Mouse (Mus musculus): Measurements from ENCODE around the gene Megf11. TPM values are rescaled to one million over a fixed set of nuclear protein-coding genes. Genes with fewer than 3 reads are reported as not detected.

Gene Megf11
- polyA plus RNA-seq, 1 experiment from 2014 or later: 0.70 TPM

DNA sequence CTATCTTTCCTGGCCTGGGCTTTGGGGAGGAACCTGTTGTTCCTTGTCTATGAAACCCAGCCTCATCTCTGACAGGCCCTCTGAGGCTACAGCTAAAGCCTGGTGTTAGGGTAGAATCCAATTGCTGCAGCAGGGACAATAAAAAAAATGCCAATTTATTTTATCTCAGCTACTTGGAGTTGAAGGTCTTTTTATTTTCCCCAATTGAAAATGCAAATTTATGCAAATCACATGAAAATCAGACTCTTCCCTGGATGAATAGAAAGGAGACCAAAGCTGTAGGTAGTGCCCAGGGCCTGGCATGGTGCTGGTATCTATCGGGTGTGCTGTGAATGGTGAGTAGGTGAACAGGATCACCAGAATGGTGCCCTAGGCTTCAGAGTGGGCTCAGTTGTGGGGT, 60.6 kb downstream of the Megf11 start:
- Histone ChIP-seq H3K4me1 (ENCODE audit: control insufficient read depth, insufficient read depth, low read length) (peaks cover 13% of the 10 kb centered on the region; the same call in 1 of the 2 replicates), H3K27me3 (ENCODE audit: control insufficient read depth, insufficient read depth, low read length) (no peaks in the 10 kb centered on the region), H3K9ac (ENCODE audit: low read depth, low read length) (no peak overlapping the region), H3K36me3 (ENCODE audit: control insufficient read depth, insufficient read depth, low read length) (no peaks in the 10 kb centered on the region), H3K4me3 (ENCODE audit: low read depth, low read length) (no peak overlapping the region), H3K9me3 (replicated peaks; ENCODE audit: control insufficient read depth, low read length) (no peaks in the 10 kb centered on the region), H3K4me2 (no peak overlapping the region), H3K27ac (ENCODE audit: low read depth, low read length) (no peak overlapping the region)
- 79% methylated on average over 1 of the region's 1 CpGs for WGBS (ENCODE audit: insufficient replicate concordance)
- ATAC-seq (replicated peaks; ENCODE audit: insufficient number of reproducible peaks, low FRiP score, low TSS enrichment): no peak

DNA sequence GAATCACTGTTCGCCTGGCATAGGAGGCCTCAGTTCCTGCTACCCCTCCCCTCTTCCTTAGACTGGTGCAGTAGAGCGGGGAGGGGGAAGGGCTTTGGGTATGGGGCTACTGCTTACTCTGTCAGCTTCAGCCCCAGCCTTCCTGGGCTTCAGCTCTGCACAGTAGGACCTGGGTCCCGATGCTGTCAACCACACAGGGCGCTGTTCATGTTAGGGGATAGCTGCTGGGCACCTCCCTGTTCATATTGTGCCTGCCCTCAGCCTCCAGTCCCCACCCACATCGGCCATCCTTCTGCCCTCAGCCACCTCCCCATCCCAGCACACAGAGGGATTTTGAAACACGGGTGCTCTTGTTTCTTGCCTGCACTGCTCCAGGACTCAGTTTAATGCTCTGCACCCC, 61.6 kb downstream of the Megf11 start:
- 21% methylated on average over 6 of the region's 6 CpGs for WGBS (ENCODE audit: insufficient replicate concordance)
- H3K27me3 ChIP-seq (ENCODE audit: control insufficient read depth, insufficient read depth, low read length): no peaks in the 10 kb centered on the region
- peak overlapping the region; percentile 78 for H3K27ac ChIP-seq (ENCODE audit: low read depth, low read length)
- peaks cover 13% of the 10 kb centered on the region; the same call in 1 of the 2 replicates for H3K4me1 ChIP-seq (ENCODE audit: control insufficient read depth, insufficient read depth, low read length)
- H3K4me3 ChIP-seq (ENCODE audit: low read depth, low read length): no peak overlapping the region
- H3K36me3 ChIP-seq (ENCODE audit: control insufficient read depth, insufficient read depth, low read length): no peaks in the 10 kb centered on the region
- ATAC-seq (replicated peaks; ENCODE audit: insufficient number of reproducible peaks, low FRiP score, low TSS enrichment): peak; percentile 52; the same call in 1 of the 2 replicates
- peak overlapping the region; percentile 31 for H3K4me2 ChIP-seq
- H3K9me3 ChIP-seq (replicated peaks; ENCODE audit: control insufficient read depth, low read length): no peaks in the 10 kb centered on the region
- peak overlapping the region; percentile 22; the same call in 1 of the 2 replicates for H3K9ac ChIP-seq (ENCODE audit: low read depth, low read length)

DNA sequence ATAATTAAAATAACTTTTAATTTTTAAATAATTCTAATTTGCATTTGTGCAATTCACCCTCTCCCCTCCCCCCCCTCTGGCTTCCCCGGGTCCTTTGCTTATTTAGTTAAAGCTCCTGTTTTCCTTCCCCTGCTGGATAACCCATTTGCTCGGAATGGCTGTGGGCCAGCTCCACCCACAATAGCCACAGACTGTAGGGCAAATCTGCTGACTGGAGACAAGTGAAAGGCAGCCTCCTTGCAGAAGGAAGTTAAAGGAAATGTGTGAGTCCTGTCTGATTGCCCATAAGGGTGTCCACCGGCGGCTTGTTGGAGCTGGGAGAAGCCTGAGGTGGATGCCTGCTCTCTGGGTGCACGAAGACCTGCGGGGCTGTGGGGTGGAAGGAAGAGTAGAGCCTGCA, 62.1 kb downstream of the Megf11 start:
- Histone ChIP-seq H3K9me3 (replicated peaks; ENCODE audit: control insufficient read depth, low read length) (no peaks in the 10 kb centered on the region), H3K4me1 (ENCODE audit: control insufficient read depth, insufficient read depth, low read length) (peaks cover 13% of the 10 kb centered on the region; the same call in 1 of the 2 replicates), H3K27me3 (ENCODE audit: control insufficient read depth, insufficient read depth, low read length) (no peaks in the 10 kb centered on the region), H3K4me3 (ENCODE audit: low read depth, low read length) (no peak overlapping the region), H3K9ac (ENCODE audit: low read depth, low read length) (0 out of 2 replicates have a peak overlapping the region, but pooled peaks have one; percentile 28), H3K27ac (ENCODE audit: low read depth, low read length) (peak overlapping the region; percentile 78), H3K36me3 (ENCODE audit: control insufficient read depth, insufficient read depth, low read length) (no peaks in the 10 kb centered on the region), H3K4me2 (peak overlapping the region; percentile 31)
- WGBS (ENCODE audit: insufficient replicate concordance): 25% methylated on average over 6 of the region's 6 CpGs
- 0 out of 2 replicates have a peak, but pooled peaks have one; percentile 41 for ATAC-seq (replicated peaks; ENCODE audit: insufficient number of reproducible peaks, low FRiP score, low TSS enrichment)

DNA sequence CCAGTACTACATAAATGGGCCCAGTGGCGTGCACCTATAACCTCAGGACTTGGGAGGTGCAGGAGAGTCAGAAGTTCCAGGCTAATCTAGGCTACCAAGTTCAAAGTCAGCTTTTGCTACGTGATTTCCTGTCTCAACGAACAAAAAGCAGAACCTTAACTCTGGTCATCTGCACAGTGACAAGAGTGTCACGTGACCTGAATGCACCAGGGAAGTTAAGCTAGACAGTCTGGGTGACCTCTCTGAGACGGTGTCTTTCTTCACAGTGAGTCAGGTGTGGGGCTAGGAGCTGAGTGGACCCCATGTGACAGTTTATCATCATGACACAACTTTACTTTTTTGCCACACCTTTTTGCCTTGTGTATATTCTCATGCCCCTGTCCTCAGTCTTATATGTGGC, 67.3 kb downstream of the Megf11 start:
- Histone ChIP-seq H3K36me3 (ENCODE audit: control insufficient read depth, insufficient read depth, low read length) (no peaks in the 10 kb centered on the region), H3K9ac (ENCODE audit: low read depth, low read length) (no peak overlapping the region), H3K4me1 (ENCODE audit: control insufficient read depth, insufficient read depth, low read length) (peaks cover 14% of the 10 kb centered on the region), H3K27me3 (ENCODE audit: control insufficient read depth, insufficient read depth, low read length) (peaks cover 4% of the 10 kb centered on the region; the same call in 1 of the 2 replicates), H3K27ac (ENCODE audit: low read depth, low read length) (no peak overlapping the region), H3K4me3 (ENCODE audit: low read depth, low read length) (no peak overlapping the region), H3K4me2 (no peak overlapping the region), H3K9me3 (replicated peaks; ENCODE audit: control insufficient read depth, low read length) (no peaks in the 10 kb centered on the region)
- WGBS (ENCODE audit: insufficient replicate concordance): 56% methylated on average over 5 of the region's 5 CpGs
- no peak for ATAC-seq (replicated peaks; ENCODE audit: insufficient number of reproducible peaks, low FRiP score, low TSS enrichment)

DNA sequence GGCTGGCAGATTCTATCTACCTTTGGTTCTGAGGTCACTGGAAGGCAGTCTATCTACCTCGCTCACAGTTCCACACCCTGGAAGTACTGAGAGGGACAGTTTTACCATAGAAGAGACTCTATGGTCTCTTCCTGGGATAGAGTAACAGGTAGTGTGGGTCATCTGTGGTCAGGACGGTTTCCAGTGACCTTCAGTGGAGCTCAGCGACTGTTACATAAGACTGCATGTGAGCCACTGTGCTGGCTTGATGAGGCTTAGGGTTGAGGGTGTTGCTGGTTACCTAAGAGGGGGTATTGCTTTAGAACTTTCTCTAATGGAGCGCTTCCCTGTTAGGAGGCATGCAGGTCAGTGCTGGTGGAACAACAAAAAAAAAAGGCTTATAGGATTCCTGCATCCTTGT, 68.8 kb downstream of the Megf11 start:
- WGBS (ENCODE audit: insufficient replicate concordance): 69% methylated on average over 4 of the region's 4 CpGs
- ATAC-seq (replicated peaks; ENCODE audit: insufficient number of reproducible peaks, low FRiP score, low TSS enrichment): no peak
- peaks cover 4% of the 10 kb centered on the region for H3K27me3 ChIP-seq (ENCODE audit: control insufficient read depth, insufficient read depth, low read length)
- peaks cover 10% of the 10 kb centered on the region for H3K4me1 ChIP-seq (ENCODE audit: control insufficient read depth, insufficient read depth, low read length)
- H3K27ac ChIP-seq (ENCODE audit: low read depth, low read length): no peak overlapping the region
- H3K4me2 ChIP-seq: no peak overlapping the region
- H3K36me3 ChIP-seq (ENCODE audit: control insufficient read depth, insufficient read depth, low read length): no peaks in the 10 kb centered on the region
- no peak overlapping the region for H3K9ac ChIP-seq (ENCODE audit: low read depth, low read length)
- H3K4me3 ChIP-seq (ENCODE audit: low read depth, low read length): no peak overlapping the region
- no peaks in the 10 kb centered on the region for H3K9me3 ChIP-seq (replicated peaks; ENCODE audit: control insufficient read depth, low read length)

DNA sequence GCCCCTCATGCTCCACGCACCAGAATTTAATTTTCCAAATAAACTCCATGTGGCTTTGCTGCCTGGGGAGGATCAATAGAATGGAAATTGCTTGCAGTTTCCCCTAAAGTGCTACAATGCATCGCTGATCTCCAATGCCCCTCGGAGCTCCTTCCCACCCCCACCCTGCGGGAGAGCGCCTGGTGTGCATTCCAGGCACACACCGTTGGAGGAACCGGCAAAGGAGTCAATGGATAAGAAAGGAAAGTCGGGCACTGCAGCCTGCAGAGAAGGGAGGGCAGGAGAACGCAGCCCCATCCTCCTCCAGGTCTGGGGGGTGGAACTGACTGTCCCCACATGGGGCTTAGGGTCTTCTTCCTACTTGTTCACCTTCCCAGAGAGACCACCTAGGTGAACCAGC, 70.5 kb downstream of the Megf11 start:
- no peaks in the 10 kb centered on the region for H3K9me3 ChIP-seq (replicated peaks; ENCODE audit: control insufficient read depth, low read length)
- no peak overlapping the region for H3K4me3 ChIP-seq (ENCODE audit: low read depth, low read length)
- 6% methylated on average over 9 of the region's 9 CpGs for WGBS (ENCODE audit: insufficient replicate concordance)
- no peaks in the 10 kb centered on the region for H3K36me3 ChIP-seq (ENCODE audit: control insufficient read depth, insufficient read depth, low read length)
- peak overlapping the region; percentile 27 for H3K4me2 ChIP-seq
- H3K4me1 ChIP-seq (ENCODE audit: control insufficient read depth, insufficient read depth, low read length): peaks cover 10% of the 10 kb centered on the region
- no peak overlapping the region for H3K27ac ChIP-seq (ENCODE audit: low read depth, low read length)
- H3K9ac ChIP-seq (ENCODE audit: low read depth, low read length): no peak overlapping the region
- ATAC-seq (replicated peaks; ENCODE audit: insufficient number of reproducible peaks, low FRiP score, low TSS enrichment): no peak
- H3K27me3 ChIP-seq (ENCODE audit: control insufficient read depth, insufficient read depth, low read length): peaks cover 4% of the 10 kb centered on the region

DNA sequence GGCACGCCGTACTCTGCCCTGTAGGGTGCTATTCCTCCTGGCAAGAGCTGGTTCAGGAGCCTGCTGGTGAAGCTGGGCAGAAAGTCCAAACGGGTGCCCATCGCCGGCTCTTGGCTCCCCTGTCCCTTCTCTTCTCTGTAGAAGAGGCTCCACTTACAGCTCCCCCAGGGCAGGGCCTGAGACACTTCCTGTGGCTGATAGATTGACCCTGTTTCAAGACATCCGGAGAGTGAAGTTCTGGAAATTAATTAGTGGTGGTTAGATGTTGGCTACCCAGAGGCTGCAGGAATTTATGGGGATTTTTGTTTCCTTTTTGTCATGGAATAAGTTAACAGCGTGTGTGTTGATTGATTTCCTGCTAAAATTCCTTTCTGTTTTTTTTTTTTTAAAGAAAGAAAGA, 72.2 kb downstream of the Megf11 start:
- Histone ChIP-seq H3K4me3 (ENCODE audit: low read depth, low read length) (no peak overlapping the region), H3K4me2 (no peak overlapping the region), H3K36me3 (ENCODE audit: control insufficient read depth, insufficient read depth, low read length) (no peaks in the 10 kb centered on the region), H3K27me3 (ENCODE audit: control insufficient read depth, insufficient read depth, low read length) (peaks cover 4% of the 10 kb centered on the region), H3K27ac (ENCODE audit: low read depth, low read length) (no peak overlapping the region), H3K4me1 (ENCODE audit: control insufficient read depth, insufficient read depth, low read length) (peaks cover 9% of the 10 kb centered on the region), H3K9me3 (replicated peaks; ENCODE audit: control insufficient read depth, low read length) (no peaks in the 10 kb centered on the region), H3K9ac (ENCODE audit: low read depth, low read length) (no peak overlapping the region)
- 58% methylated on average over 7 of the region's 7 CpGs for WGBS (ENCODE audit: insufficient replicate concordance)
- no peak for ATAC-seq (replicated peaks; ENCODE audit: insufficient number of reproducible peaks, low FRiP score, low TSS enrichment)

DNA sequence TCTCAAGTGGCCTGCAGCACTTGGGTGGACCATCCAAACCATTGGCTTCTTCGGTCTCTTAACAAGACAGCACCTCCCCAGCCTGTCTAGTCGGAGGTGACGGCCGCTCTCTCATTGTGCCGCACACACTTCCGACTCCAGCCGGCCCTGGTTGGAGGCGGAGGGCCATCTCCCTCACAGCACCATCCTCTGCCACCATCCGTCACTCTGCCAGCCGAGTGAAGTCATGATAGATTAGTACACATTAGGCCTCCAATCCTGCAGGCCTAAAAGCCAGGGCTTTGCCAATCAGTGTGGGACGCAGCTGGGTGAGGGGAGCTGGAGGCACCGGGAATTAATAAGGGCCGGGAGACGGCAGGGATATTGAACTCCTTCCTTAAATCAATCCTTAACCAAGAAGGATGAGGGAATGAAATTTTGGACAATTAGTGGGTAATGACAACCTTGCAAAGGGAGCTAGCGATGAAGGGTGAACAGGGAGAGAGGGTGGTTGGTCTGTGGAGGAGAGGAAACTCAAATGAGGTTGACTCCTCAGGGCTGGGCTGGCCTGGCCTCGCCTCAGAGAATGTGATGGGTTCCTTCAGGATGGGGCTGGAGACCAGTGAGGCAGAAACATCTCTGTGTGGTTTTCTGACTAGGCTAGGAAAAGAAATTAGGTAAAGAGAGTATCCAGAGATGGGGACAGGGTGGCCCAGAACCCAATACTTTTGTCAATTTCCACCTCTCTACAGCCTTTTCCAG, 76.3 kb downstream of the Megf11 start:
- Histone ChIP-seq H3K9me3 (replicated peaks; ENCODE audit: control insufficient read depth, low read length) (no peaks in the 10 kb centered on the region), H3K27ac (ENCODE audit: low read depth, low read length) (no peak overlapping the region), H3K4me3 (ENCODE audit: low read depth, low read length) (no peak overlapping the region), H3K27me3 (ENCODE audit: control insufficient read depth, insufficient read depth, low read length) (no peaks in the 10 kb centered on the region; the same call in 1 of the 2 replicates), H3K9ac (ENCODE audit: low read depth, low read length) (no peak overlapping the region), H3K4me1 (ENCODE audit: control insufficient read depth, insufficient read depth, low read length) (0 out of 2 replicates have a peak, but pooled peaks cover 2% of the 10 kb centered on the region), H3K4me2 (no peak overlapping the region), H3K36me3 (ENCODE audit: control insufficient read depth, insufficient read depth, low read length) (no peaks in the 10 kb centered on the region)
- ATAC-seq (replicated peaks; ENCODE audit: insufficient number of reproducible peaks, low FRiP score, low TSS enrichment): no peak
- 72% methylated on average over 16 of the region's 16 CpGs for WGBS (ENCODE audit: insufficient replicate concordance)

DNA sequence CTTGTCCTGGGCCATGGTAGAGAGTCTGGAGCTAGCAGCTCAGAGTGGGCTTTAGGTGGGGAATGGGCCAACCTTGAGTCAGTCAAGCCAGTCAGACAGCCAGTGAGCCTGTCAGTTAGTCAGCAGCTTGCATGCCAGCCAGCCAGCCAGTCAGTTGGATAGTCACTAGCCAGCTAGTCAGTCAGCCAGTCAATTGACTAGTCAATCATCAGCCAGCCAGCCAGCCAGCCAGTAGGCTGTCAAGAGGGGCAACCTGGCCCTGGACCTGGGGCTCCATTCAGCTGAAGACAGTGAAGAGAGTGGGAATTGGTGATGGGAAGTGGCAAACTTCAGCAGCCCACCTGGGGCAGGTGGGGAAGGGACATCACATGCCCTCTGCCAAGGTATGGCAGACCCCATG, 77.4 kb downstream of the Megf11 start:
- H3K9ac ChIP-seq (ENCODE audit: low read depth, low read length): no peak overlapping the region
- no peaks in the 10 kb centered on the region for H3K4me1 ChIP-seq (ENCODE audit: control insufficient read depth, insufficient read depth, low read length)
- no peaks in the 10 kb centered on the region for H3K36me3 ChIP-seq (ENCODE audit: control insufficient read depth, insufficient read depth, low read length)
- no peak for ATAC-seq (replicated peaks; ENCODE audit: insufficient number of reproducible peaks, low FRiP score, low TSS enrichment)
- no peaks in the 10 kb centered on the region for H3K9me3 ChIP-seq (replicated peaks; ENCODE audit: control insufficient read depth, low read length)
- no peak overlapping the region for H3K4me3 ChIP-seq (ENCODE audit: low read depth, low read length)
- H3K27me3 ChIP-seq (ENCODE audit: control insufficient read depth, insufficient read depth, low read length): no peaks in the 10 kb centered on the region; the same call in 1 of the 2 replicates
- H3K4me2 ChIP-seq: no peak overlapping the region
- no peak overlapping the region for H3K27ac ChIP-seq (ENCODE audit: low read depth, low read length)

Measured in heart, embryonic 11.5 days (tissue).